Mouse (Mus musculus) olfactory bulb, adult 2 months (tissue): Measurements from ENCODE around the gene Tomm20. TPM values are rescaled to one million over a fixed set of nuclear protein-coding genes. Genes with fewer than 3 reads are reported as not detected.
A peak's percentile ranks its signal among the peaks of the same experiment; 100 is the strongest.
"Not testable (repeated sequence)": the region's sequence is repeated elsewhere in the genome, so short reads cannot be mapped to it uniquely, and the experiment has no call there.

Experiments used
- H3K27ac ChIP-seq: fragments of 200-500 bp; 2 replicates; pipeline ENCODE4 v1.5.1; 2012; ENCODE audit warnings: low read depth, low read length; ENCODE audit not compliant: insufficient read depth
- H3K4me1 ChIP-seq: fragments of 200-500 bp; 2 replicates; pipeline ENCODE4 v1.6.1; 2012; ENCODE audit warnings: low read length; ENCODE audit not compliant: control insufficient read depth, insufficient read depth
- H3K4me3 ChIP-seq: fragments of 200-500 bp; 2 replicates; pipeline ENCODE4 v1.5.1; 2012; ENCODE audit warnings: mild to moderate bottlenecking, low read depth, low read length, moderate library complexity; ENCODE audit not compliant: insufficient read depth
- CTCF ChIP-seq: fragments of 200-500 bp; IDR thresholded peaks from 2 replicates; pipeline ENCODE4 v1.5.1; 2012; ENCODE audit warnings: low read depth, mild to moderate bottlenecking, low read length, moderate library complexity; ENCODE audit not compliant: insufficient read depth
- POLR2A ChIP-seq: fragments of 200-500 bp; IDR thresholded peaks from 2 replicates; pipeline ENCODE4 v1.6.1; 2012; ENCODE audit warnings: mild to moderate bottlenecking, low read depth, low read length, moderate library complexity; ENCODE audit not compliant: insufficient read depth
- WGBS: fragments of 180-500 bp; shearing (Covaris S2); methylation state at CpG from one replicate; pipeline ENCODE4 v1.1.7; 2018; 5-methylcytosine and 5-hydroxymethylcytosine counted together
- polyA plus RNA-seq: library from polyadenylated mRNA; stranded (reverse); fragments of >200 nt; gene quantifications from 2 replicates; pipeline ENCODE4 v1.2.4, GENCODE M21; 2012; ENCODE audit warnings: low replicate concordance; ENCODE audit not compliant: missing spikeins, insufficient read depth, insufficient read length

Tomm20 gene
- polyA plus RNA-seq = 518 TPM in 1 of 2 replicates, not detected in the other

GRCm38 (mm10) chr8:126945730-126946163 lies at the start of gene Tomm20:
TSS of gene Tomm20 (minus strand) at chr8:126945844.
- H3K4me1 ChIP-seq = peaks cover 8% of the 10 kb centered on the region
- WGBS = under 1% methylated on average over 48 of the region's 48 CpGs
- peak within 1 kb of the TSS; percentile 85 for H3K27ac ChIP-seq
- peak within 1 kb of the TSS; percentile 75 for H3K4me3 ChIP-seq
- TF ChIP-seq POLR2A (peak; percentile 27; the same call in 1 of the 2 replicates), CTCF (no peak)

- H3K27ac ChIP-seq = no peak overlapping the region
- no peaks in the 10 kb centered on the region for H3K4me1 ChIP-seq
- 71% methylated on average over 1 of the region's 1 CpGs for WGBS
- H3K4me3 ChIP-seq = no peak overlapping the region
- TF ChIP-seq POLR2A (no peak), CTCF (no peak)
Measured at GRCm38 (mm10) chr8:126994506-126994905, 48.9 kb upstream of the Tomm20 start.

DNA sequence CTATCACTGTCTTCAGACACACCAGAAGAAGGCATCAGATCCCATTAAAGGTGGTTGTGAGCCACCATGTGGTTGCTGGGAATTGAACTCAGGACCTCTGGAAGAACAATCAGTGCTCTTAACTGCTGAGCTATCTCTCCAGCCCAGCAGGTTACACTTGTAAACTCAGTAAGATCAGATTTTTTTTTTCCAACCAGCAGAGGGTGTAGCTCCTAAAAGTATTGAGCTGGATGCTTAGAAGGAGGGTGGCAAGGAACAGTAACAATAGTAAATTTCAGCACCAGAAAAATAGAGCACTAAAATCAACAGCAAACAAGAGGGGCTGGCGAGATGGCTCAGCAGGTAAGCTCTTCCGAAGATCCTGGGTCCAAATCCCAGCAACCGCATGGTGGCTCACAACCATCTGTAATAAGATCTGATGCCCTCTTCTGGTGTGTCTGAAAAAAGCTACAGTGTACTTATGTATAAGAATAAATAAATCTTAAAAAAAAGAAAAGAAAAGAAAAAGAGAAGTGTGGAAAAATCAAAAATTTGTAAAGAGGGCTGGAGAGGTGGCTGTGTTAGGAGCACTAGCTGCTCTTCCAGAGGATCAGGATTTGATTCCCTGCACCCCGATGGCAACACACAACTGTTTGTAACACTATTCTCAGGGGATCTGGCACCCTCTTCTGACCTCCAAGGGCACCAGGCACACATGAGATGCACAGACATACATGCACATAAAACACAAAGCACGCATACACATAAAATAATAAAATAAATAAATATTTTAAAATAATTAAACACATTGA lies 43.9 kb upstream of the Tomm20 start:
- no peaks in the 10 kb centered on the region for H3K4me1 ChIP-seq
- TF ChIP-seq POLR2A (no peak), CTCF (no peak)
- no peak overlapping the region for H3K27ac ChIP-seq
- WGBS = 79% methylated on average over 5 of the region's 5 CpGs
- no peak overlapping the region for H3K4me3 ChIP-seq

DNA sequence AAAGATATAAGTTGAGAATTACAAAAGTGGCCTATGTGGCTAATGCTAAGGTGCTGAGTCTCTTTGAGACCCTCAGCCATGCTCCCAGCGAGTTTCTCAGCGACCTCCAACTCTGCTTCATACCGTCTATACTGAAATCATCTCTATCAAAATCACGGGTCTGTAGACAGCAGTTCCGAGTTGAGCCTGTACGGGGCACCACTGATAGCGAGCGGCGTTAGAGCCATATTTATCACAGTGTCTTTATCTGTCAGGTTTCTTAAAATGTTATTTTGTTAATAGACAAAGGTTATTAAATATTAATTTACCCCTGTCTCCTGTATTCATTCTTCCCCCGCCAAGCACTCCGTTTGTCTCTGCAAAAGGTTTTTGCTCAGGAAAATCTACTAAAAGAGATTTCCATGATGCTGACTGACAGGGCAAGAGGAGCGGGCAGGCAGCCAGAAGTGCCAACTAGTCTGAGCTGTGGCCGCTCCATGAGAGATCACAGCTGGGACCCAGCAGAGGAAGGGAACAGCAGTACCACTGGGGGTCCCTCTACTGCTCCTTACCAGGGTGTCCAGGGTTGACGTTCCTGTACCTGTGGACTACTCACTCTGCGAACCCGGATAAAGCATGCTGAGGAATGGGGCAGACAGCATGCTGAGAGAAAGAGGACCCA lies 42.8 kb upstream of the Tomm20 start:
- 70% methylated on average over 16 of the region's 16 CpGs for WGBS
- TF ChIP-seq CTCF (no peak), POLR2A (no peak)
- H3K27ac ChIP-seq = no peak overlapping the region
- no peak overlapping the region for H3K4me3 ChIP-seq
- H3K4me1 ChIP-seq = no peaks in the 10 kb centered on the region

DNA sequence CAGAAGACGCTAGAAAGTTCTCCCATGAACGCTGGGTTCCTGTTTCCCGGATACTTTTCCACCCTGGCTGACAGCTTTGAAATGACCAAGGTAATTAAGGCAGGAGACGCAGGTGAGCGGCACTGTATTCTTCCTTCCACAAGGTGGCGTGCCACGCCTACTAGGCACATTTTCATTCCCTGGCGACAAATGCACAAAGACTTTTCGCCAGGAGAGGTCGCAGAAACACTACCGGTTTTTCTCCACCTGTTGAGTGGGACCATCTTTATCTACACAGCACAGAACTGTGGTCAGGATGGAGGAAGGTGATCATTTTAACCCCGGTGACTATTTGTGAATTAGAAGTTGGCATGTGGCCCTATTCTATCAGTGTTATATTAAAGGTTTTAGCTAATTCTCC lies 40.9 kb upstream of the Tomm20 start:
- Histone ChIP-seq H3K27ac (no peak overlapping the region), H3K4me3 (no peak overlapping the region), H3K4me1 (no peaks in the 10 kb centered on the region)
- TF ChIP-seq POLR2A (no peak), CTCF (peak; percentile 90)
- 3% methylated on average over 12 of the region's 12 CpGs for WGBS

DNA sequence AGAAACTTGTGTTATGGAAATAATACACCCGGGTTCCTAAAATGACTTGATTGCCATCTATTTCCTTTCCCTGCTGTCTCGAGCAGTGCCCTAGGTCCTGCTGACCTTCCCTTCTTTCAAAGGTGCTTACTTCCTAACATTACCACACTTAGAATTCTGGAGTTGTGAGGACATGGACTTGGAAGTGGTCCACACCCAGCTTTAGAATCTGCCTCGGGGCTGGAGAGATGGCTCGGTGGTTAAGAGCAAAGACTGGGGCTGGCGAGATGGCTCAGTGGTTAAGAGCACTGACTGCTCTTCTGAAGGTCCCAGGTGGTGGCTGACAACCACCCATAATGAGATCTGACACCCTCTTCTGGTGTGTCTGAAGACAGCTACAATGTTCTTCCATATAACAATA lies 34.4 kb upstream of the Tomm20 start:
- H3K4me1 ChIP-seq = no peaks in the 10 kb centered on the region
- H3K27ac ChIP-seq = no peak overlapping the region
- 57% methylated on average over 5 of the region's 5 CpGs for WGBS
- H3K4me3 ChIP-seq = no peak overlapping the region
- TF ChIP-seq POLR2A = no peak
- no peak for TF ChIP-seq CTCF

GRCm38 (mm10) chr8:126979091-126979920 lies 33.7 kb upstream of the Tomm20 start:
- Histone ChIP-seq H3K4me3 (no peak overlapping the region), H3K27ac (no peak overlapping the region), H3K4me1 (no peaks in the 10 kb centered on the region)
- WGBS = 21% methylated on average over 27 of the region's 27 CpGs
- no peak for TF ChIP-seq POLR2A

GRCm38 (mm10) chr8:126978535-126978934 lies 32.9 kb upstream of the Tomm20 start:
- not testable (repeated sequence) for H3K27ac ChIP-seq, H3K4me1 ChIP-seq, H3K4me3 ChIP-seq
- WGBS = 32% methylated on average over 2 of the region's 3 CpGs

GRCm38 (mm10) chr8:126978028-126978427 lies 32.4 kb upstream of the Tomm20 start:
- Histone ChIP-seq H3K4me3 (no peak overlapping the region), H3K27ac (no peak overlapping the region), H3K4me1 (no peaks in the 10 kb centered on the region)
- TF ChIP-seq CTCF (no peak), POLR2A (no peak)
- 84% methylated on average over 10 of the region's 10 CpGs for WGBS
